Mouse (Mus musculus): ENCODE data around the gene Dgke.
"Not testable (repeated sequence)": the region's sequence is repeated elsewhere in the genome, so short reads cannot be mapped to it uniquely, and the experiment has no call there.

Gene Dgke

GRCm38 (mm10) chr11:89074783-89075413 lies 8.2 kb upstream of the Dgke start:
- no peak for DNase-seq (ENCODE audit: low spot score)

- DNase-seq (ENCODE audit: low spot score) = no peak
Observed at GRCm38 (mm10) chr11:89073541-89073940, 6.9 kb upstream of the Dgke start, which contains the start of gene Gm525. Gm525 (plus strand) TSS chr11:89073841.

GRCm38 (mm10) chr11:89071522-89071921 lies 4.9 kb upstream of the Dgke start:
- DNase-seq (ENCODE audit: low spot score) = no peak

GRCm38 (mm10) chr11:89069303-89069702 lies 2.7 kb upstream of the Dgke start:
- DNase-seq (ENCODE audit: low spot score) = peak; percentile 41

- no peak for DNase-seq (ENCODE audit: low spot score)
Observed at GRCm38 (mm10) chr11:89068649-89069048, 2.0 kb upstream of the Dgke start.

GRCm38 (mm10) chr11:89067871-89068490 lies 1.3 kb upstream of the Dgke start:
- DNase-seq (ENCODE audit: low spot score) = no peak

- no peak for DNase-seq (ENCODE audit: low spot score)
Observed at GRCm38 (mm10) chr11:89067301-89067822, 712 bp upstream of the Dgke start.

GRCm38 (mm10) chr11:89066126-89066525 lies 524 bp downstream of the Dgke start:
- DNase-seq (ENCODE audit: low spot score) = no peak

GRCm38 (mm10) chr11:89065297-89065696 lies 1.4 kb downstream of the Dgke start:
- peak; percentile 35 for DNase-seq (ENCODE audit: low spot score)

- no peak for DNase-seq (ENCODE audit: low spot score)
Observed at GRCm38 (mm10) chr11:89064312-89064711, 2.3 kb downstream of the Dgke start.

GRCm38 (mm10) chr11:89061362-89061761 lies 5.3 kb downstream of the Dgke start:
- DNase-seq (ENCODE audit: low spot score) = no peak

- peak; percentile 82 for DNase-seq (ENCODE audit: low spot score)
Observed at GRCm38 (mm10) chr11:89060423-89061089, 6.1 kb downstream of the Dgke start.

- DNase-seq (ENCODE audit: low spot score) = peak; percentile 9
Observed at GRCm38 (mm10) chr11:89059919-89060422, 6.7 kb downstream of the Dgke start.

- no peak for DNase-seq (ENCODE audit: low spot score)
Observed at GRCm38 (mm10) chr11:89058515-89059270, 8.0 kb downstream of the Dgke start.

GRCm38 (mm10) chr11:89055931-89056690 lies 10.5 kb downstream of the Dgke start:
- no peak for DNase-seq (ENCODE audit: low spot score)

- DNase-seq (ENCODE audit: low spot score) = no peak
Observed at GRCm38 (mm10) chr11:89051767-89052166, 14.9 kb downstream of the Dgke start.

GRCm38 (mm10) chr11:89046021-89046420 lies 20.6 kb downstream of the Dgke start:
- DNase-seq (ENCODE audit: low spot score) = no peak

GRCm38 (mm10) chr11:89045501-89045900 lies 21.1 kb downstream of the Dgke start:
- not testable (repeated sequence) for DNase-seq (ENCODE audit: low spot score)

- no peak for DNase-seq (ENCODE audit: low spot score)
Observed at GRCm38 (mm10) chr11:89043046-89043445, 23.6 kb downstream of the Dgke start.

- not testable (repeated sequence) for DNase-seq (ENCODE audit: low spot score)
Observed at GRCm38 (mm10) chr11:89041073-89041472, 25.6 kb downstream of the Dgke start.

- peak; percentile 45 for DNase-seq (ENCODE audit: low spot score)
Observed at GRCm38 (mm10) chr11:89039325-89039724, 27.3 kb downstream of the Dgke start.

All from spleen, adult 12 weeks (tissue).